Mouse (Mus musculus) neutrophil, adult 65 days (primary cell): ENCODE measurements around the gene Foxf1. TPM values are rescaled to one million over a fixed set of nuclear protein-coding genes. Genes with fewer than 3 reads are reported as not detected.

Experiments
- total RNA-seq: library from RNA; stranded (reverse); gene quantifications from 2 replicates; pipeline ENCODE4 v1.2.4, GENCODE M21; 2023

The Foxf1 gene
- total RNA-seq: not detected in 2 replicates

DNA sequence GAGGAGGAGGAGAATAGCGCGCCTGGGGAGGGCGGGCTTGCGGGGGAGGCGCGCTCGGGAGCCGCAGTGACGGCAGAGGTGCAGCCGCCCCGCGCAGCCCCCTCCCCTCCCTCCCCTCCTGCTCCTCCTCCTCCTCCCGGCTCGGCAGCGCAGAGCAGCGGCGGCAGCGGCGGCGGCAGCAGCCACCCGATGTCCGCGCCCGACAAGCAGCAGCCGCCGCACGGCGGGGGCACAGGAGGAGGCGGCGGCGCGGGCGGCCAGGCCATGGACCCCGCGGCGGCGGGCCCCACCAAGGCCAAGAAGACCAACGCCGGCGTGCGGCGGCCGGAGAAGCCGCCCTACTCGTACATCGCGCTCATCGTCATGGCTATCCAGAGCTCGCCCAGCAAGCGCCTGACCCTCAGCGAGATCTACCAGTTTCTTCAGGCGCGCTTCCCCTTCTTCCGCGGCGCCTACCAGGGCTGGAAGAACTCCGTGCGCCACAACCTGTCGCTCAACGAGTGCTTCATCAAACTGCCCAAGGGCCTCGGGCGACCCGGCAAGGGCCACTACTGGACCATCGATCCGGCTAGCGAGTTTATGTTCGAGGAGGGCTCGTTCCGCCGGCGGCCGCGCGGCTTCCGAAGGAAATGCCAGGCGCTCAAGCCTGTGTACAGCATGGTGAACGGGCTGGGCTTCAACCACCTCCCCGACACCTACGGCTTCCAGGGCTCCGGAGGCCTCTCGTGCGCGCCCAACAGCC is at the start of gene Foxf1:
Gene Foxf1 (plus strand): TSS at position 177 of the 742 bp plus-strand sequence.

DNA sequence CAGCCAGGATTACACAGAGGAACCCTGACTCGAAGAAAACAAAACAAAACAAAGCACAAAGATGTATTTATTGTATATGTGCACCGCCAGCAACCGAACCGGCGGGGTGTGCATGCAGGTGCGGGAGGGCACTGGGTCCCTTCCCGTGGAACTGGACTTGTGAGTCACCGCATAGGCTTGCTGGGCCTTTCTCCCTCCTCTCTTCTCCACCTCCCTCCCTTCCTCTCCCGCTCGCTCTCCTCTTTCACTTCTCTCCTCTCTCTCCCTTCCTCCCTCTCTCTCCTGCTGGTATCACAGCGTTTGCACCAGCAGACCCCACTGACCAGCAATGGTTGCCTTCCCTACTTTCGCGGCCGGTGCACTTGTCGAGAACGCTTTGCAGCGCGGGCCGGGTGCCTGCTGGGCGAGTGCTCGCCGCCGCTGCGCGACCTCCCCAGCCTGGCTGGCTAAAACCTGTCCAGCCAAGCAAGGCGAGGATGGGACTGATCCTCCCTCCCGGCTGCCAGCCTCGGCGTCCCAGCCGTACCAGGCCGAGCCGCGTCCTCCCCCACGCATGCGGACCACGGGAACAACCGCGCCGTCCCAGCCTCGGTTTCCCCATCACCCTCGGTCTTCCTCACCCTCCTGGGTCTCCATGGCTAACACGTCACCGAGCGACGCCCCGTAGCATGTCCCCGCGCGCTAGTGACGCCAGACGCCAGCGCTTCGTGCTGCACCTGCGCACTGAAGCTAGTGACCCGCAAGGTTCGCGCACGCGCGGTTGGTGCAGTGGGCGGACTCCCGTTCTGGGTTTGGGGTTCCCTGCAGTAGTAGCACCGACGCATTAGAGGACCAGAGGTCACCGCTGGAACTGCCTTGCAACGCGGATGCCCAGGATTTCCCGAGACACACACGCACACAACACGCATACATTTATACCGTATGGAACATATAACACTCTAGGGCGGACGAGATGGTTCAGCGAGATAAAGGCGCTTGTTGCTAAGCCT is 23.8 kb downstream of the Foxf1 start, which contains the start of gene Mthfsd:
Gene Mthfsd (minus strand): TSS at position 725 of the 989 bp plus-strand sequence.

DNA sequence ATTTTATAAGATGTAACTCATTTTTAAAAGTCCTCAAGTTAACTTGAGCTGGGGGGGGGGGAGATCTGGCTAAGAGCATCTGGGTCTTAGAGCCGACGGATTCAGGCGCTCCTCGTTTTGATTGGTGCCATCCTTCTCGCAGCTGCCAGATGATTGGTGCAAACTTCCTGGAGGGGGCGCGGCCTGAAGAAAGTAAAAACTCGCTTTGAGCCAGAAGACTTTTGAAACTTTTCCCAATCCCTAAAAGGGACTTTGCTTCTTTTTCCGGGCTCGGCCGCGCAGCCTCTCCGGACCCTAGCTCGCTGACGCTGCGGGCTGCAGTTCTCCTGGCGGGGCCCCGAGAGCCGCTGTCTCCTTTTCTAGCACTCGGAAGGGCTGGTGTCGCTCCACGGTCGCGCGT is 31.8 kb downstream of the Foxf1 start, which contains the start of gene Foxc2:
Gene Foxc2 (plus strand): TSS at position 224 of the 400 bp plus-strand sequence.

DNA sequence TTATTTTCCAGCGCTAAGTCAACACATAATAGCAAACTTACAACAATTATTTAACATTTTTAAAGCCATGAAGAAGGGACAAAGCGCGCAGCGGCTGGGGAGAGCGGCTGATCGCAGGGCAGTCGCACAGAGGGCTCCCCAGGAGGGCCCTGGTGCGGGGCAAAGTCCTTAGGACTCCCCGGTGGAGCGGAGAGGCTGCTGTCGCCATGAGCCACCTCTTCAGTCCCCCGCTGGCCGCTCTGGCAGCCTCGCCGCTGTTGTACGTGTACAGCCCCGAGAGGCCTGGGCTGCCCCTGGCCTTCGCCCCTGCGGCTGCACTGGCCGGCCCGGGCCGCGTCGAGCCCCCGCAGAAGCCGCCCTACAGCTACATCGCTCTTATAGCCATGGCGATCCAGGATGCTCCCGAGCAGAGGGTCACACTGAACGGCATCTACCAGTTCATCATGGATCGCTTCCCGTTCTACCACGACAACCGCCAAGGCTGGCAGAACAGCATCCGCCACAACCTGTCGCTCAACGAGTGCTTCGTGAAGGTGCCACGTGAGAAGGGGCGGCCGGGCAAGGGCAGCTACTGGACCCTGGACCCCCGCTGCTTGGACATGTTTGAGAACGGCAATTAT is 43.7 kb downstream of the Foxf1 start, which contains the start of gene Foxl1:
Gene Foxl1 (plus strand): TSS at position 185 of the 620 bp plus-strand sequence.

Other genes starting within 250 kb of the Foxf1 start
- 8.1 and 12.2 TPM in 2 replicates for gene Mthfsd, start 24.0 kb downstream of the Foxf1 start, total RNA-seq
- gene Foxc2, start 31.8 kb downstream of the Foxf1 start, total RNA-seq: not detected in 2 replicates
- gene Foxl1, start 43.6 kb downstream of the Foxf1 start, total RNA-seq: not detected in 2 replicates